Mouse (Mus musculus) CH12.LX (cell line): ENCODE data around the gene Slc44a1. TPM values are rescaled to one million over a fixed set of nuclear protein-coding genes. Genes with fewer than 3 reads are reported as not detected.

Experiments
- DNase-seq: peaks from one replicate; pipeline ENCODE4 v3.0.0-alpha.2; 2013; ENCODE audit errors: extremely low read depth
- H3K27ac ChIP-seq: 2 replicates; pipeline ENCODE4 v1.5.1; 2012; ENCODE audit warnings: low read depth, mild to moderate bottlenecking, control low read depth, moderate library complexity; ENCODE audit not compliant: insufficient read depth
- H3K27me3 ChIP-seq: replicated peaks from 2 replicates; pipeline ENCODE3; 2012; ENCODE audit warnings: inconsistent platforms
- H3K36me3 ChIP-seq, 2 experiments: replicated peaks in 1 of 2; 2 replicates each; pipeline versions ENCODE3 to v1.6.1; 2012; ENCODE audit warnings: inconsistent platforms in 1 of 2, low read length in 1 of 2, mild to moderate bottlenecking in 1 of 2, mixed read lengths in 1 of 2, moderate library complexity in 1 of 2; ENCODE audit not compliant: control insufficient read depth in 1 of 2, insufficient read depth in 1 of 2
- H3K4me1 ChIP-seq, 2 experiments: 2 replicates each; pipeline ENCODE4 v1.6.1; 2012; ENCODE audit warnings: inconsistent platforms in 1 of 2, moderate library complexity in 1 of 2; ENCODE audit not compliant: insufficient read depth in 2 of 2, control insufficient read depth in 1 of 2
- H3K4me2 ChIP-seq: 2 replicates; pipeline ENCODE4 v1.6.1; 2012; ENCODE audit warnings: low read depth, mild to moderate bottlenecking, control low read depth; ENCODE audit not compliant: poor library complexity, insufficient read depth, severe bottlenecking
- H3K4me3 ChIP-seq, 3 experiments: fragments of 150-350 bp in 1 of 3; sonication (generic) in 1 of 3; replicated peaks in 1 of 3; 2 replicates each; pipeline versions ENCODE3 to v1.5.1; 2011 to 2012; ENCODE audit warnings: low read depth in 2 of 3, low read length in 2 of 3, mild to moderate bottlenecking in 2 of 3, moderate library complexity in 2 of 3, control low read depth in 1 of 3, improper control_type of control experiment in 1 of 3, inconsistent platforms in 1 of 3, mixed read lengths in 1 of 3; ENCODE audit not compliant: poor library complexity in 1 of 3
- H3K79me2 ChIP-seq: replicated peaks from 2 replicates; pipeline ENCODE4 v1.6.1; 2012; ENCODE audit warnings: mild to moderate bottlenecking, moderate library complexity; ENCODE audit not compliant: control insufficient read depth, poor library complexity, insufficient read depth, severe bottlenecking; ENCODE audit errors: extremely low read depth
- H3K9ac ChIP-seq: 2 replicates; pipeline ENCODE4 v1.6.1; 2012; ENCODE audit warnings: low read depth, mild to moderate bottlenecking, control low read depth, moderate library complexity; ENCODE audit not compliant: insufficient read depth
- H3K9me3 ChIP-seq: replicated peaks from 2 replicates; pipeline ENCODE3; 2012; ENCODE audit warnings: low read length, inconsistent platforms, mixed read lengths
- BHLHE40 ChIP-seq: IDR thresholded peaks from 2 replicates; pipeline ENCODE4 v1.6.1; 2011; ENCODE audit warnings: mild to moderate bottlenecking, low read depth, low read length, improper control_type of control experiment
- CHD1 ChIP-seq: IDR thresholded peaks from 2 replicates; pipeline ENCODE4 v1.6.1; 2012; ENCODE audit warnings: low read depth, low read length, improper control_type of control experiment, inconsistent platforms
- CTCF ChIP-seq, 2 experiments: IDR thresholded peaks in 1 of 2; conservative IDR thresholded peaks in 1 of 2; 2 replicates each; pipeline ENCODE4 v1.5.1; 2011 to 2012; ENCODE audit warnings: low read depth in 2 of 2, low read length in 2 of 2, improper control_type of control experiment in 1 of 2, inconsistent platforms in 1 of 2, mild to moderate bottlenecking in 1 of 2, moderate library complexity in 1 of 2
- E2F4 ChIP-seq: IDR thresholded peaks from 2 replicates; pipeline ENCODE4 v1.6.1; 2011; ENCODE audit warnings: low read depth, low read length, improper control_type of control experiment; ENCODE audit not compliant: insufficient replicate concordance
- ETS1 ChIP-seq: conservative IDR thresholded peaks from 2 replicates; pipeline ENCODE4 v1.6.1; 2012; ENCODE audit warnings: low read depth, mild to moderate bottlenecking, inconsistent platforms, low read length, improper control_type of control experiment, moderate library complexity
- HCFC1 ChIP-seq: IDR thresholded peaks from 2 replicates; pipeline ENCODE4 v1.6.1; 2012; ENCODE audit warnings: low read depth, mild to moderate bottlenecking, inconsistent platforms, low read length, improper control_type of control experiment
- IRF4 ChIP-seq: IDR thresholded peaks from 2 replicates; pipeline ENCODE4 v1.6.1; 2014; ENCODE audit warnings: low read depth, mild to moderate bottlenecking, inconsistent platforms, low read length, improper control_type of control experiment
- JUND ChIP-seq: conservative IDR thresholded peaks from 2 replicates; pipeline ENCODE4 v1.6.1; 2011; ENCODE audit warnings: low read depth, low read length, improper control_type of control experiment
- MXI1 ChIP-seq: IDR thresholded peaks from 2 replicates; pipeline ENCODE4 v1.6.1; 2011; ENCODE audit warnings: mild to moderate bottlenecking, low read depth, low read length, improper control_type of control experiment
- MYC ChIP-seq: IDR thresholded peaks from 2 replicates; pipeline ENCODE4 v1.6.1; 2011; ENCODE audit warnings: low read depth, mild to moderate bottlenecking, improper control_type of control experiment, low read length
- NRF1 ChIP-seq: IDR thresholded peaks from 2 replicates; pipeline ENCODE4 v1.6.1; 2014; ENCODE audit warnings: low read depth, mild to moderate bottlenecking, inconsistent platforms, low read length, improper control_type of control experiment, moderate library complexity
- SMC3 ChIP-seq: IDR thresholded peaks from 2 replicates; pipeline ENCODE4 v1.6.1; 2011; ENCODE audit warnings: low read depth, low read length, improper control_type of control experiment
- TBP ChIP-seq: conservative IDR thresholded peaks from 2 replicates; pipeline ENCODE4 v1.6.1; 2011; ENCODE audit warnings: low read depth, low read length, improper control_type of control experiment
- TCF12 ChIP-seq: IDR thresholded peaks from 2 replicates; pipeline ENCODE4 v1.6.1; 2014; ENCODE audit warnings: low read depth, mild to moderate bottlenecking, inconsistent platforms, low read length, improper control_type of control experiment
- UBTF ChIP-seq: IDR thresholded peaks from 2 replicates; pipeline ENCODE4 v1.6.1; 2012; ENCODE audit warnings: low read depth, mild to moderate bottlenecking, inconsistent platforms, low read length, improper control_type of control experiment, moderate library complexity
- USF2 ChIP-seq: conservative IDR thresholded peaks from 2 replicates; pipeline ENCODE4 v1.6.1; 2011; ENCODE audit warnings: low read depth, low read length, improper control_type of control experiment
- ZC3H11A ChIP-seq: IDR thresholded peaks from 2 replicates; pipeline ENCODE4 v1.6.1; 2012; ENCODE audit warnings: low read depth, mild to moderate bottlenecking, inconsistent platforms, low read length, improper control_type of control experiment
- ZMIZ1 ChIP-seq: IDR thresholded peaks from 2 replicates; pipeline ENCODE4 v1.6.1; 2012; ENCODE audit warnings: low read depth, mild to moderate bottlenecking, inconsistent platforms, low read length, improper control_type of control experiment
- ZNF384 ChIP-seq: IDR thresholded peaks from 2 replicates; pipeline ENCODE4 v1.6.1; 2012; ENCODE audit warnings: low read depth, low read length, improper control_type of control experiment, inconsistent platforms
- dilution Hi-C: fragments of 300-500 bp; cut with MboI; formaldehyde crosslinking; loops from 2 replicates; pipeline ENCODE4 v1.14.3; 2020; ENCODE audit warnings: low sequenced_read_pairs; ENCODE audit not compliant: extremely low pct_unique_long_range_greater_than_20kb, extremely low pct_ligation_motif_present
- in situ Hi-C: fragments of 300-500 bp; cut with MboI; formaldehyde crosslinking; loops from 3 replicates; pipeline ENCODE4 v1.14.3; 2019; ENCODE audit warnings: low sequenced_read_pairs, low pct_ligation_motif_present, low pct_unique_long_range_greater_than_20kb, mixed read lengths
- polyA plus RNA-seq: library from polyadenylated mRNA; unstranded; fragments of >175 nt; gene quantifications from 2 replicates; pipeline ENCODE4 v1.2.1, GENCODE M21; 2012; ENCODE audit warnings: low read depth; ENCODE audit not compliant: insufficient read length
- total RNA-seq, 2 experiments: library from RNA; depleted of rRNA; stranded (reverse); fragments of 300-350 nt in 1 of 2; fragments of >200 nt in 1 of 2; gene quantifications; 2 replicates each; pipeline ENCODE4 v1.2.3; 2012 to 2014

The Slc44a1 gene
- total and polyA plus RNA-seq, 3 experiments = 5.4 to 9.3 (median 6.6) TPM

GRCm38 (mm10) chr4:53455885-53456284 is 15.7 kb downstream of the Slc44a1 start:
- H3K4me3 ChIP-seq = no peak overlapping the region
- no peaks in the 10 kb centered on the region for H3K27me3 ChIP-seq
- in situ Hi-C loops = no loop called here
- no peak overlapping the region for H3K9ac ChIP-seq
- no peak for DNase-seq
- no peak overlapping the region for H3K27ac ChIP-seq
- H3K4me1 ChIP-seq = peaks cover 0 to 7% of the 10 kb centered on the region in 2 experiments; a peak in 3 of 4 replicates
- no peak for TF ChIP-seq NRF1
- H3K9me3 ChIP-seq = no peaks in the 10 kb centered on the region
- H3K4me2 ChIP-seq = no peak overlapping the region
- H3K79me2 ChIP-seq = no peaks in the 10 kb centered on the region
- dilution Hi-C loops = no loop called here
- no peaks in the 10 kb centered on the region for H3K36me3 ChIP-seq

GRCm38 (mm10) chr4:53456570-53456969 is 16.4 kb downstream of the Slc44a1 start:
- H3K79me2 ChIP-seq = no peaks in the 10 kb centered on the region
- no peak for DNase-seq
- in situ Hi-C loops = no loop called here
- H3K4me1 ChIP-seq = peaks cover 0 to 7% of the 10 kb centered on the region in 2 experiments; a peak in 3 of 4 replicates
- H3K9me3 ChIP-seq = no peaks in the 10 kb centered on the region
- H3K4me2 ChIP-seq = no peak overlapping the region
- dilution Hi-C loops = no loop called here
- no peak overlapping the region for H3K9ac ChIP-seq
- H3K27ac ChIP-seq = no peak overlapping the region
- no peak overlapping the region for H3K4me3 ChIP-seq
- no peaks in the 10 kb centered on the region for H3K36me3 ChIP-seq
- H3K27me3 ChIP-seq = no peaks in the 10 kb centered on the region
- TF ChIP-seq CTCF (conservative IDR thresholded peaks at IDR 0.05 in 1 of 2, IDR thresholded peaks at IDR 0.05 in 1 of 2; ENCODE audit: low read depth in 2 of 2, low read length in 2 of 2) (no peak), TBP (no peak), MYC (no peak), E2F4 (no peak), HCFC1 (no peak), CHD1 (no peak), USF2 (no peak), ZMIZ1 (no peak), TCF12 (no peak), ZNF384 (no peak), SMC3 (no peak), UBTF (no peak), ETS1 (no peak), BHLHE40 (no peak), ZC3H11A (no peak), MXI1 (no peak), JUND (no peak), IRF4 (no peak)
